Mouse (Mus musculus): ENCODE measurements around the gene Lamb3. TPM values are rescaled to one million over a fixed set of nuclear protein-coding genes. Genes with fewer than 3 reads are reported as not detected.

Lamb3 gene
- polyA plus RNA-seq, 1 experiment: 10.3 TPM

DNA sequence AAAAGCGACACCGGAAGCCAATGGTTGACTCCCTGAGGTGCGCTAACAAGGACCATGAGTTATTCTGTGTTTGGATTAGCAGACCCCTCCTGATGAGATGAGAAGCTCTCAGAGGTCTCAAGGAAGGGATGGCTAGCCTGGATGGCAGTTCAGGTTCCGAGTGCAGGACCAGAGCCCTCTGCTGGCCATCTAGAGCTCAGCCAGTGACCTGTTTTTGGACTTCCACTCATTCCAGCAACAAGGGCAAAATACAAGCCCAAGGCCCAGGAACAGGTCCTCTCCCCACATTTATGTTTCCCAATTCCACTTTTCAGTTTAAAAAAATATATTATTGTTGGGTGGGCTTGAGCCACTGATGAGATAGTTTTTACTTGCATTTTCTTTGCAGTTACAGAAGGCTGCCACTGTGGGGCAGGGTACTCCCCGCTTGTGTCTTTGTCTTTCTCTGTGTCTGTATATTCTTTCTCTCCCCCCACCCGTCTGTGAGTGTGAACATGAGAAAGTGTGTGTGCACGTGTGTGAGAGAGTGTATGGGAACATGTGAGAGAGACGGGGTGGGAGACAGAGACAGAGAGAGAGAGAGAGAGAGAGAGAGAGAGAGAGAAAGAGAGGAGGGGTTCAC lies 175.5 kb downstream of the Lamb3 start:
- DNase-seq (ENCODE audit: low read depth): no peak

DNA sequence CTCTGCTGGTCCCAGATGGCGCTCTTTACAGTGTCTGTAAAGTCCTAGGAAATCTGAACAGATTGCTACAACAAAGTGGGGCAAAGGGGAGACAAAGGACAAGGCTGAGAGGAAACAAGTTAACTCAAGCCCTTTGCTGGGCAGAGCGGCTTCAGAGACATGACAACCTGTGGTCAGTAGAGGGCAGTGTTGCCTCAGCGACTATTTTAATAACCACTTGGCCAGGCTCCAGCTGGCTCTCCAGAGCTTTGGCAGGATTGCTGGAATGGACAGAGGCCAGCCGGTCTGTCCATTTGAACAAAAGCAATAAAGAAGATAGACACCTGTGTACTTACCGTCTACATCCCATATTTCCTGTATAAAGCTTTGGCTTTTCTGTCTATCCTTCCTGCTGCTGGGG lies 178.6 kb downstream of the Lamb3 start:
- no peak for DNase-seq (ENCODE audit: low read depth)

DNA sequence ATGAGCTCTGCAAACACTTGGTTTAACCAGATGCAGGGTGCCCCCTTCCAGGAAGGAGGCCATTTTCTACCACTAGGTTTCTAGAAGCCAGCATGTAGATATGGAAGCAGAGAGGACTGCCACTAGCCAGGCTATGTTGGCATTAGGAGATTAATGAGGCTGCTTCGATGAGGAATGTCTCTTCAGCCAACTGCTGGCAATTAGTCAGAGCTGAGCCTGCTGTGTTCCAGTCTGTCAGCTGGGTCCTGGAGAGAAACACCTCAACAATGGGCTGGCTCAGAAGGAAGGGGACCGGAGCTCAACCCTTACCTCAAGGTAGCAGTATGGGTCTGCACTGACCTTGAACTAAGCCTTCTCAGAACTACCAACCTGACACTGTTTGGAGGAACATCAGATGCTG lies 179.7 kb downstream of the Lamb3 start:
- no peak for DNase-seq (ENCODE audit: low read depth)

DNA sequence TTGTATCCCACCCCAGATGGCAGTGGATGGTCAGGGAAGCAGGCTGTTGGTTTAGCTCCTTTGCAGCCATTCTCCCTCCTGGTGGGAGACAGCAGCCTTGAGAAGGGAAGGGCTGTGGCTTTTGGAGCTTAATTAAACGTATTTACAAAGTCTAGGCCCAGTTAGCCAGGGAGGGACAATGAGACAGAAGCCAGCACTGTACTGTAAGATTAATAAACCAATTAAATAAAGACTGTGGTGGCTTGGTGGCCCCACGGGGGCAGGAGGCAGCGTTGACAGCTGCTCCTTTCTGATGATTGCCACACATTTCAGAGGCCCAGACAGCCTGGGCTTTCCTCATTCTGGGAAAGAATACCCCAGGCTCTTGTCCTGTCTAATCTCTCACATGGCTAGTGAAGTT lies 182.0 kb downstream of the Lamb3 start:
- no peak for DNase-seq (ENCODE audit: low read depth)

DNA sequence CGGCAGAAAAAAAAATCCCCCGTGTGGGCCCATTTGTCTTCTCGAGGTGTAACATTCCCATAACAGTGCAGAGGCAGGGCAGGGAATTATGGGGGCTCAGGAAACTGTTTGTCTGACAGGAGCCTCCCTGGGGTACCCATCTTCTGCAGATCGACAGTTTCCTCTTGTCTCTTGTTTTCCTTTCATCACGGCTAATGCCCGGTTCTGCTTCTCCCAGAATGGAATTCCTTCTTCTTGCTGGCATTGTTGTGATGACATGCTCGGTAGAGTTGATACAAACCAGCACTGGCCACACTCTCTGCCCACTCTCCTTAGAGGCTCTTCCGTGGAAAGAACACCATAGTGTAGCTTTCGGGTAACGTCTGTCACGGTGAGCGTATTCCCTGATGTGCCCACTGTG lies 182.5 kb downstream of the Lamb3 start:
- no peak for DNase-seq (ENCODE audit: low read depth)

DNA sequence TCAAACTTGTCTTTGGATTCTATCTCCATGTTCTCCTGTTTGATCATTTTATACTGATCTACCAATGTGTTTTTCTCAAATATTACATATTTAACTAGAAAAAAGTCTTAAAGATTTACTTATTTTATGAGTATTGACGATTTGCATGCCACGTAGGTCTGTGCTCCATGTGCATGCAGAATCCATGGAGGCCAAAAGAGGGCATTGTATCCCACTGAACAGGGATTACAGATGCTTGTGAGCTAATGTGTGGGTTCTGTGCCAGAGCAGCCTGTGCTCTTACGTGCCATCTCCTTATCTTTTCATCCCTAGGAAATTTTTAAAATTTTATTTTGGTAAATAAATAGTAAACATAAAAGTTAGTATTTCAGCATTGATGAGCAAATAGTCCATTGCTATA lies 184.8 kb downstream of the Lamb3 start:
- no peak for DNase-seq (ENCODE audit: low read depth)

Other genes starting within 250 kb of the Lamb3 start
- 0.23 and 0.37 TPM in 2 replicates for gene Syt14, start 171.9 kb upstream of the Lamb3 start, polyA plus RNA-seq (2012; rRNA removed)
- gene Diexf, start 77.4 kb upstream of the Lamb3 start, polyA plus RNA-seq (2012; rRNA removed): 15.3 and 15.6 TPM in 2 replicates
- gene Irf6, start 54.6 kb upstream of the Lamb3 start, polyA plus RNA-seq (2012; rRNA removed): 26.0 and 31.6 TPM in 2 replicates
- gene A130010J15Rik, start 39.7 kb upstream of the Lamb3 start, polyA plus RNA-seq (2012; rRNA removed): 5.0 and 5.2 TPM in 2 replicates
- gene Traf3ip3, start 6.0 kb upstream of the Lamb3 start, polyA plus RNA-seq (2012; rRNA removed): 1.5 and 1.6 TPM in 2 replicates
- gene Hsd11b1, start 56.4 kb downstream of the Lamb3 start, polyA plus RNA-seq (2012; rRNA removed): 82.3 and 184 TPM in 2 replicates
- gene G0s2, start 65.5 kb downstream of the Lamb3 start, polyA plus RNA-seq (2012; rRNA removed): 380 and 695 TPM in 2 replicates
- 0.41 and 0.98 TPM in 2 replicates for gene Camk1g, start 162.6 kb downstream of the Lamb3 start, polyA plus RNA-seq (2012; rRNA removed)